Mouse (Mus musculus) heart, adult 2 months (tissue): Measurements from ENCODE around the gene Aqp3. TPM values are rescaled to one million over a fixed set of nuclear protein-coding genes. Genes with fewer than 3 reads are reported as not detected.

Experiments
- DNase-seq, 2 experiments: peaks; one replicate each; pipeline ENCODE4 v3.0.0; 2021
- H3K27ac ChIP-seq: fragments of 200-600 bp; 2 replicates; pipeline ENCODE4 v1.8.1; 2022
- H3K27me3 ChIP-seq: fragments of 200-500 bp; 2 replicates; pipeline ENCODE4 v1.6.1; 2012; ENCODE audit warnings: mild to moderate bottlenecking, low read length, inconsistent platforms, mixed read lengths; ENCODE audit not compliant: control insufficient read depth, insufficient read depth
- H3K36me3 ChIP-seq: fragments of 200-500 bp; 2 replicates; pipeline ENCODE4 v1.6.1; 2012; ENCODE audit warnings: low read length, inconsistent platforms; ENCODE audit not compliant: control insufficient read depth, insufficient read depth
- H3K4me1 ChIP-seq: fragments of 200-500 bp; 2 replicates; pipeline ENCODE4 v1.6.1; 2011; ENCODE audit warnings: low read length; ENCODE audit not compliant: control insufficient read depth, insufficient read depth
- H3K4me3 ChIP-seq: fragments of 200-600 bp; 2 replicates; pipeline ENCODE4 v1.8.1; 2022
- H3K79me2 ChIP-seq: fragments of 200-500 bp; replicated peaks from 2 replicates; pipeline ENCODE4 v1.6.1; 2012; ENCODE audit warnings: mild to moderate bottlenecking, inconsistent platforms, low read length, moderate library complexity, mixed read lengths; ENCODE audit not compliant: control insufficient read depth, insufficient read depth
- H3K9ac ChIP-seq: fragments of 200-500 bp; 2 replicates; pipeline ENCODE4 v1.6.1; 2012; ENCODE audit warnings: low read depth, mild to moderate bottlenecking, control low read depth, inconsistent platforms, low read length, mixed read lengths
- CTCF ChIP-seq: fragments of 200-600 bp; IDR thresholded peaks from 2 replicates; pipeline ENCODE4 v1.8.1; 2022; ENCODE audit warnings: antibody characterized with exemption, mild to moderate bottlenecking, moderate library complexity
- EP300 ChIP-seq: fragments of 200-500 bp; IDR thresholded peaks from 2 replicates; pipeline ENCODE4 v1.6.1; 2011; ENCODE audit warnings: low read depth, low read length, control low read depth; ENCODE audit not compliant: insufficient read depth
- POLR2A ChIP-seq: fragments of 200-500 bp; IDR thresholded peaks from 2 replicates; pipeline ENCODE4 v1.6.1; 2011; ENCODE audit warnings: mild to moderate bottlenecking, low read depth, low read length, control low read depth; ENCODE audit not compliant: insufficient read depth
- WGBS: fragments of 180-500 bp; shearing (Covaris S2); methylation state at CpG from one replicate; pipeline ENCODE4 v1.1.7; 2018; 5-methylcytosine and 5-hydroxymethylcytosine counted together
- intact Hi-C: fragments of 180-260 bp; cut with DNase I; formaldehyde crosslinking; loops from one replicate; pipeline ENCODE4 v1.15.1; 2025
- polyA plus RNA-seq: library from polyadenylated mRNA; depleted of rRNA; stranded (reverse); fragments of >200 nt; gene quantifications from 2 replicates; pipeline ENCODE4 v1.2.3, GENCODE M21; 2012
- total RNA-seq, 2 experiments: library from RNA; stranded (reverse); gene quantifications; 2 replicates each; pipeline ENCODE4 v1.2.3; 2021

Aqp3 gene
- total and polyA plus RNA-seq, 3 experiments = 4.2 TPM; not detected in 2

DNA sequence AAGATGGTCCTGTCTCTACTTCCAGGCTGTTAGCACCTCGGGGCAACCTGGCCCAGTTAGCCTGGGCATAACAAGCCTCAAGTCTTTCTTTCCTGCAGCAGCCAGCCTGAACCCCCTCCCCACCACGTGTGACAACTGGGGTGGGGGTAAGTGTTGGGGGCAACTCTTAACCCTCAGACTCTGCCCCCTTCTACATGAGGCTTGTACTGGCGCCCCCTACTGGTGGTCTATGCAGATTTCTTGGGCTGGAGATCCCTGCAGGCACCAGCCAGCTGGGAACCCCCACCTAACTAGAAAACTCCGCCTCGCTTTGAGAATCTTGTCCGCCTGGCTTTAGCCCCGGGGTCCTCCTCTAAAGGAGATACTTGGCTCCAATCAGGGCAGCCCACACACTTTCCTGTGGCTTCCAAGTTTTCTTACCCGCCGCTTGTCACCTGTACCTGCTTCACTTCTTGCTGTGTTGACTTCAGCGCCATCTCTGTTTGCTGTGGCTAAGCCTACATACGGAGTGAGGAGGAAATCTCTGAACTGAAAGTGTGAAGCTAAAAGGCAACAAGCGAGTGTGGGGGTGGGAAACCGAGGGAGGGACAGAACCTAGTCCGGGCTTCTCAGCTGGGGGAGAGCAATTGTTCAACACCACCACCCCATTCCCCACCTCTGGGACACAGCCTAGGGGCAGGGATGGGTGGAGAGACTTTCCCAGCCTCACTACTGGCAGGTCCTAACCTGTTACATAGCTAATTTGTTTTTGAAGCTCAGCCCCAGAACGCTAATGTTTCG lies 33.9 kb downstream of the Aqp3 start:
- intact Hi-C loops = no loop called here
- H3K4me3 ChIP-seq = no peak overlapping the region
- no peaks in the 10 kb centered on the region for H3K36me3 ChIP-seq
- H3K9ac ChIP-seq = no peak overlapping the region
- DNase-seq = peak in 1 of 2 experiments; percentile 37
- TF ChIP-seq CTCF = peak; percentile 72
- no peak for TF ChIP-seq POLR2A
- TF ChIP-seq EP300 = no peak
- H3K27ac ChIP-seq = no peak overlapping the region
- H3K79me2 ChIP-seq = no peaks in the 10 kb centered on the region
- H3K4me1 ChIP-seq = no peaks in the 10 kb centered on the region
- no peaks in the 10 kb centered on the region for H3K27me3 ChIP-seq
- WGBS = 21% methylated on average over 16 of the region's 16 CpGs

- TF ChIP-seq CTCF (no peak), EP300 (no peak), POLR2A (no peak)
- H3K79me2 ChIP-seq = no peaks in the 10 kb centered on the region
- no peak overlapping the region for H3K4me3 ChIP-seq
- WGBS = 44% methylated on average over 3 of the region's 3 CpGs
- H3K4me1 ChIP-seq = no peaks in the 10 kb centered on the region
- H3K36me3 ChIP-seq = no peaks in the 10 kb centered on the region
- H3K27ac ChIP-seq = no peak overlapping the region
- intact Hi-C loops = no loop called here
- H3K27me3 ChIP-seq = no peaks in the 10 kb centered on the region
- no peak for DNase-seq
- no peak overlapping the region for H3K9ac ChIP-seq
These were observed 34.6 kb downstream of the Aqp3 start for GRCm38 (mm10) chr4:41063351-41063750.

DNA sequence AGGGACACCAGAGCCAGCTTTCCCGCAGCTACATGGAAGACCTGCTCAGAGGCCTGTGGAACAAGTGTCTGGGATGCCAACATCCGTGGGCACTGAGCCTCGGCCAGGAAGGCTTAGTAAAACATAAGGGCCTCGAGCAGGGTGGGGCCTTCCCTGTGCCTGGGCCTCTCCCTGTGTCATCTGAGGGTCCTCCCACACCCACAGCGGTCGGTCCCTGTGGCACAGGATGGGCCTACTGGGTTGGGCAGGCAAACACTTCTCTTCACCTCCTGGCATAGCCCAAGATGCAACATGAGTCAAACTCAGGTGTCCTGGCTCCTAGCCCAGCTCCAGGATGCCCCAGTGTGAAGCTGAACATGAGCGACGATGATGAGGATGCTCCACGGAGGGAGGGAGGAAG lies 40.6 kb downstream of the Aqp3 start:
- H3K4me3 ChIP-seq = no peak overlapping the region
- no peak overlapping the region for H3K27ac ChIP-seq
- no peaks in the 10 kb centered on the region for H3K36me3 ChIP-seq
- intact Hi-C loops = loop anchor here (5.0 kb wide), 1 partner anchor 35 kb away; no protein-coding TSS in a partner anchor
- H3K27me3 ChIP-seq = no peaks in the 10 kb centered on the region
- peaks cover 2% of the 10 kb centered on the region; the same call in 1 of the 2 replicates for H3K4me1 ChIP-seq
- H3K9ac ChIP-seq = no peak overlapping the region
- TF ChIP-seq EP300 (no peak), POLR2A (no peak), CTCF (no peak)
- no peaks in the 10 kb centered on the region for H3K79me2 ChIP-seq
- 66% methylated on average over 6 of the region's 9 CpGs for WGBS
- no peak for DNase-seq

GRCm38 (mm10) chr4:41056742-41057332 lies 41.1 kb downstream of the Aqp3 start:
- H3K9ac ChIP-seq = no peak overlapping the region
- intact Hi-C loops = loop anchor here (5.0 kb wide), 1 partner anchor 35 kb away; no protein-coding TSS in a partner anchor
- H3K36me3 ChIP-seq = no peaks in the 10 kb centered on the region
- no peaks in the 10 kb centered on the region for H3K79me2 ChIP-seq
- H3K27me3 ChIP-seq = no peaks in the 10 kb centered on the region
- 83% methylated on average over 7 of the region's 7 CpGs for WGBS
- DNase-seq = no peak
- peaks cover 2% of the 10 kb centered on the region; the same call in 1 of the 2 replicates for H3K4me1 ChIP-seq
- H3K4me3 ChIP-seq = no peak overlapping the region
- TF ChIP-seq EP300 (no peak), POLR2A (no peak), CTCF (no peak)
- no peak overlapping the region for H3K27ac ChIP-seq

DNA sequence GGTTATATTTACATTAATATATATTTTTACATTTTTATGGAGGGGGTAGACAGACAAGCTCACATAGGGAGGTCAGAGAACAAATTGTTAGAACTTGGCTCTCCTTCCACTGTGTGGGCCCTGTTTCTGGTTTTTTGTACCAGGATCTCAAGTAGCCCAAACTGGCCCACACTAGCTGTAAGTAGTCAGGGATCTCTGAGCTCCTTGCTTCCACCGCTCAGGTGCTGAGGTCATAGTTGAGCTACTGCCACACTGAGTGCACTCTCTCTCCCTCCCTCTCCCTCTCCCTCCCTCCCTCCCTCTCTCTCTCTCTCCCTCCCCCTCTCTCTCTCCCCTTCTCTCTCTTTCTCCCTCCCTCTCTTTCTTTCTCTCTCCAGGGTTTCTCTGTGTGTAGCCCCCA lies 41.7 kb downstream of the Aqp3 start:
- TF ChIP-seq CTCF = no peak
- no peak for TF ChIP-seq EP300
- no peak for TF ChIP-seq POLR2A
- WGBS = 86% methylated on average over 1 of the region's 1 CpGs
- no peak overlapping the region for H3K9ac ChIP-seq
- no peak overlapping the region for H3K27ac ChIP-seq
- DNase-seq = no peak
- H3K4me3 ChIP-seq = no peak overlapping the region
- intact Hi-C loops = loop anchor here (5.0 kb wide), 1 partner anchor 34 kb away; no protein-coding TSS in a partner anchor
- H3K36me3 ChIP-seq = no peaks in the 10 kb centered on the region
- no peaks in the 10 kb centered on the region for H3K27me3 ChIP-seq
- no peaks in the 10 kb centered on the region for H3K79me2 ChIP-seq
- H3K4me1 ChIP-seq = peaks cover 2% of the 10 kb centered on the region; the same call in 1 of the 2 replicates

DNA sequence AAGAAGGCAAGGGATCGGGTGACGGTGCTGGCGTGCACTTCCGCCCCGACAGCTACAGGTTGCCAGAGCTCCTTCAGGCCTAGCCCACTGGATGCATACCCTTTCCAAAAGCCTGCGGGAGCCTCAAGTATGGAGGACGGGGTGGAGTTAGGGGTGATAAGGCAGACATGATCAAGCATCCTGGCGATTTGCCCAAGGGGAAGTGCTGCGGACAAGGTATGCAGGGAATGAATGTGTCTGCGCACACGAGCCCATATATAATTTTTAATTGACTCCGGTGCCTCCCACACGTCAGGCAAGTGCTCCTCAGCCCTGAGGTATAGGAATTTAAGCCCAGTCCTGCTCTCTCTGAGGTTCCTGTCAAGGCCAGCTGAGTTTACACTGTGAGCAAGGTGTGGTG lies 42.9 kb downstream of the Aqp3 start:
- DNase-seq = no peak
- no peak for TF ChIP-seq EP300
- no peak for TF ChIP-seq POLR2A
- TF ChIP-seq CTCF = no peak
- Histone ChIP-seq H3K27me3 (no peaks in the 10 kb centered on the region), H3K36me3 (no peaks in the 10 kb centered on the region), H3K27ac (peak overlapping the region; percentile 58), H3K9ac (peak overlapping the region; percentile 22), H3K4me1 (peaks cover 3% of the 10 kb centered on the region), H3K4me3 (no peak overlapping the region; the same call in 1 of the 2 replicates), H3K79me2 (no peaks in the 10 kb centered on the region)
- WGBS = 35% methylated on average over 13 of the region's 13 CpGs
- intact Hi-C loops = loop anchor here (5.0 kb wide), 1 partner anchor 33 kb away; no protein-coding TSS in a partner anchor
